Mouse (Mus musculus): ENCODE measurements around the gene Qprt. TPM values are rescaled to one million over a fixed set of nuclear protein-coding genes. Genes with fewer than 3 reads are reported as not detected.

Qprt gene
- polyA plus RNA-seq (2012; ENCODE audit: insufficient read depth, insufficient read length, missing spikeins): 0.75 and 1.5 TPM in 2 replicates

DNA sequence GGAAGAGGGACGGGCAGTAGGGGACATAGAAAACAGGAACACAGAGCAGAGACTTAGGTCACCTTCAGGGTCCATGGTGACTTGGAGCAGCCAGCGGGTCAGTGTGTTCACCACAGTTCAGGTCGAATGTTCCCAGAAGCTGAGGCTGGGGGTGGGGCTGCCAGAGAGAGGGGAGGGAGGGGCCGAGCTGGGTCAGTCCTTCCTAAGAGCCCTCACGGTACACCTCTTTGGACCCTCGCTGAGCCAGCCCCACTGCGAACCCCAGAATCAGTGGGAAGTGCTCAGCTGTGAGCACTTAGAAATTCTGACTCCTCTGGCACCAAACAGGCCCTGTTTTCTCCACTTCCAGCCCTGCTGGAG is at the start of gene Qprt:
Qprt (minus strand) TSS at position 316 of the 360 bp plus-strand sequence.
- Histone ChIP-seq H3K27ac (replicated peaks; ENCODE audit: low read depth, low read length) (no peak within 1 kb of the TSS), H3K4me3 (ENCODE audit: insufficient read depth, low read depth, low read length) (no peak within 1 kb of the TSS), H3K4me1 (ENCODE audit: control insufficient read depth, insufficient read depth, insufficient read length, low read length) (peaks cover 7% of the 10 kb centered on the region; the same call in 1 of the 2 replicates)

DNA sequence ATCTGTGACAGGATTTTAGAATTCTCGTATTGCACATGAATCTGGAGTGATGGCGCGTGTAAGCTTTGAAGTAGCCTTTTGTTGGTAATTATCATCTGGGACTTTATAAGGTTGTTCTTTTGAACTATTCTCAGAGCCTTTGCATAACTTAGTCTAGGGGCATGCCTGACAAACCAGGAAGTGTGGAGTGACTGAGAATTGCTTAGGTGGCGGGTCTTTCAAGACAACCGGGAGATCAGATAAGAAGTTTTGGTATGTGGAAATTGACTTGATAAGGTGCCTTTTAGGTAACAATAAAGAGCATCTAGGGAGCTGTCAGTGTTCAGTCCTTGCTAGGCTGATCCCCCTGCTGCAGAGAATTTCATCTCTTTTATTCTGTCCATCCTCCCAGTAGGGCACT is 44.5 kb upstream of the Qprt start:
- Histone ChIP-seq H3K4me3 (ENCODE audit: insufficient read depth, low read depth, low read length) (no peak overlapping the region), H3K4me1 (ENCODE audit: control insufficient read depth, insufficient read depth, insufficient read length, low read length) (no peaks in the 10 kb centered on the region), H3K27ac (replicated peaks; ENCODE audit: low read depth, low read length) (no peak overlapping the region)

DNA sequence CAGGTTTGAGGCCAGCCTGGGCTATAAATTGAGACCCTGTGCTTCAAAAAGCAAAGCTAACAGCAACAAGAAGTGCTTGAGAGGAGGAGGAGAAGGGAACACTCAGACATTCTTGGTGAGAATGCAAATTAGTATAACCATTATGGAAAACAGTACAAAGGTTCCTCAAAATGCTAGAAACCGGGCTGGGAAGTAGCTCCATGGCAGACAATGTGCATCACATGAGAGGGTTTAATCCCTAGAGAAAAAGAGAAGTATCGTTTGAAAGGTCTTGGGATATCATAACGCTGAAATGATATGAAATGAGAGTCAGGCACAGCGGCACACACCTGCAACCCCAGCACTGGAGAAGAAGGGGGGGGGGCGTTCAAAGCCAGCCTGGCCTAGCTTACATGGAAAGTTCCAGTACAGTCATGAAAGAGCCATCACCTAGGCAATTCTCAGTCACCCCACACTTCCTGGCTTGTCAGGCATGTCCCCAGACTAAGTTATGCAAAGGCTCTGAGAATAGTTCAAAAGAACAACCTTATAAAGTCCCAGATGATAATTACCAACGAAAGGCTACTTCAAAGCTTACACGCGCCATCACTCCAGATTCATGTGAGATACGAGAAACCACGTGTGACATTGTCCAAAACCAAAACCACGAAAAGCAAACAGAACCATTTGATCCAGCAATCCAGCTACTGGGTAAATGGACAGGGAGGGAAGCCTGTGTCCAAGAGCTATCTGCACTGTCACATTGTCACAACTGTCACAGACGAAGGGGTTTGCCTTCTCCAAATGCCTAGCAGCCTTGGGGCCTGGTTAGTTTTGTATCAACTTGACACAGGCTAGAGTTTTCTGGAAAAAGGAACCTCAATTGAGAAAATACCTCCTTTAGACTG is 43.8 kb upstream of the Qprt start:
- no peak overlapping the region for H3K27ac ChIP-seq (replicated peaks; ENCODE audit: low read depth, low read length)
- no peaks in the 10 kb centered on the region for H3K4me1 ChIP-seq (ENCODE audit: control insufficient read depth, insufficient read depth, insufficient read length, low read length)
- no peak overlapping the region for H3K4me3 ChIP-seq (ENCODE audit: insufficient read depth, low read depth, low read length)

GRCm38 (mm10) chr7:127164002-127164401 is 42.0 kb upstream of the Qprt start:
- no peak overlapping the region for H3K4me3 ChIP-seq (ENCODE audit: insufficient read depth, low read depth, low read length)
- H3K27ac ChIP-seq (replicated peaks; ENCODE audit: low read depth, low read length): no peak overlapping the region
- no peaks in the 10 kb centered on the region for H3K4me1 ChIP-seq (ENCODE audit: control insufficient read depth, insufficient read depth, insufficient read length, low read length)

DNA sequence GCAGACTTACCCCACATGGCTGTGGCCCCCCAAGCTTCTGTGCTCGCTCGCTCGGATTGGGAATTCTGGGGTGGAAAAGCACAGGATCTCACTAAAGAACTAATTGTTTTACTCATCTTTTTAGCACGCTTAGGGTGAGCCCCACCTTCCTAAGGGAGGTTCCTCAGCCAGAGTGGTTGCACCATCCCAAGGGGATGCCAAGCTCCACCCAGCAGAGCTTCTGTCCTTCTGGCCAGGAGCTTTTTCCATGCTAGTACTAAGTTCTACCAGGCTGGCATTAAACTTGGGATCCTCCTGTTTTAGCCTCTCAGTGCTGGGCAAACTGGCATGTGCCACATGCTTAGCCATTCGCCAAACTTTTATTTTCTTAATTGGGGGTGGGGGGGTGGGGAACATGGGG is 40.5 kb upstream of the Qprt start:
- H3K4me3 ChIP-seq (ENCODE audit: insufficient read depth, low read depth, low read length): no peak overlapping the region
- H3K4me1 ChIP-seq (ENCODE audit: control insufficient read depth, insufficient read depth, insufficient read length, low read length): no peaks in the 10 kb centered on the region
- no peak overlapping the region for H3K27ac ChIP-seq (replicated peaks; ENCODE audit: low read depth, low read length)

- H3K4me3 ChIP-seq (ENCODE audit: insufficient read depth, low read depth, low read length): no peak overlapping the region
- no peaks in the 10 kb centered on the region for H3K4me1 ChIP-seq (ENCODE audit: control insufficient read depth, insufficient read depth, insufficient read length, low read length)
- H3K27ac ChIP-seq (replicated peaks; ENCODE audit: low read depth, low read length): no peak overlapping the region
These were observed 35.5 kb upstream of the Qprt start for GRCm38 (mm10) chr7:127157548-127157947.

GRCm38 (mm10) chr7:127153477-127153876 is 31.5 kb upstream of the Qprt start:
- Histone ChIP-seq H3K27ac (replicated peaks; ENCODE audit: low read depth, low read length) (no peak overlapping the region), H3K4me3 (ENCODE audit: insufficient read depth, low read depth, low read length) (no peak overlapping the region), H3K4me1 (ENCODE audit: control insufficient read depth, insufficient read depth, insufficient read length, low read length) (no peaks in the 10 kb centered on the region)

DNA sequence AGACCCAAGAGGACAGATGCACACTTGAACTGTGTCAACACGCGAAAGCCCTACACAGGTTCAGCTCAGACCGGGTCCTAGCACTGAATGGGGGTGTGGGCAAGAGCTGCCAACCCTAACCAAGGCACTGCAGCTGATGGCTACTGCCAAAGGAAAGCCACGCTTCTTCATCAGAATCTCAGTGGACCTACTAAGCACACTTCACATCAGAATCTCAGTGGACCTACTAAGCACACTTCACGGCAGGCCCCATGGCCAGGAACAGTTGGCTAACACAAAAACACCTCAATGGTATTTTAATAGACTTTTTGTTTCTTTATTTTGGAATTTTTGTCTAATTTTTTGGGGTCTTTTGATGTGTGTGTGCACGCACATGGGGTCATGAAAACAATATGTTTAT is 30.4 kb upstream of the Qprt start:
- Histone ChIP-seq H3K4me1 (ENCODE audit: control insufficient read depth, insufficient read depth, insufficient read length, low read length) (no peaks in the 10 kb centered on the region), H3K27ac (replicated peaks; ENCODE audit: low read depth, low read length) (no peak overlapping the region), H3K4me3 (ENCODE audit: insufficient read depth, low read depth, low read length) (no peak overlapping the region)

GRCm38 (mm10) chr7:127147901-127148300 is 25.9 kb upstream of the Qprt start:
- no peak overlapping the region for H3K27ac ChIP-seq (replicated peaks; ENCODE audit: low read depth, low read length)
- H3K4me3 ChIP-seq (ENCODE audit: insufficient read depth, low read depth, low read length): no peak overlapping the region
- H3K4me1 ChIP-seq (ENCODE audit: control insufficient read depth, insufficient read depth, insufficient read length, low read length): no peaks in the 10 kb centered on the region

DNA sequence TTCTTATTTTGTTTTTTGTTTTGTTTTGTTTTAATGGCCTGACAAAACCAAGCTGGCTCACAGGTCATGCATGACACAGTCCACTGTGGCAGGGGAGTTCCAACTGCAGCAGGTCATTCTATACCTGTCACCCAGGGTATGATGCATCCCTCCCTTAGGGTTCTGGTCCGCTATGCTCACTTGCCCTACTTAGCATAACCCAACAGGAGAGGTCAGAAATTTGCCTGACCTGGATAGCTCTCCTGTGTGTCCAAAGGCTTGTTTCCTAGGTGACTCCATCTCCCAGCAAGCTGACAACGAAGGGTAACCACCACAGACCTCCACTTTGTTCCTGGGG is 24.2 kb upstream of the Qprt start:
- Histone ChIP-seq H3K4me1 (ENCODE audit: control insufficient read depth, insufficient read depth, insufficient read length, low read length) (no peaks in the 10 kb centered on the region), H3K27ac (replicated peaks; ENCODE audit: low read depth, low read length) (no peak overlapping the region), H3K4me3 (ENCODE audit: insufficient read depth, low read depth, low read length) (no peak overlapping the region)

- H3K27ac ChIP-seq (replicated peaks; ENCODE audit: low read depth, low read length): no peak overlapping the region
- no peaks in the 10 kb centered on the region for H3K4me1 ChIP-seq (ENCODE audit: control insufficient read depth, insufficient read depth, insufficient read length, low read length)
- H3K4me3 ChIP-seq (ENCODE audit: insufficient read depth, low read depth, low read length): no peak overlapping the region
These were observed 23.6 kb upstream of the Qprt start for GRCm38 (mm10) chr7:127145387-127146266.

GRCm38 (mm10) chr7:127144412-127144811 is 22.4 kb upstream of the Qprt start:
- H3K4me3 ChIP-seq (ENCODE audit: insufficient read depth, low read depth, low read length): no peak overlapping the region
- H3K27ac ChIP-seq (replicated peaks; ENCODE audit: low read depth, low read length): no peak overlapping the region

GRCm38 (mm10) chr7:127142666-127143065 is 20.6 kb upstream of the Qprt start:
- no peak overlapping the region for H3K27ac ChIP-seq (replicated peaks; ENCODE audit: low read depth, low read length)
- H3K4me1 ChIP-seq (ENCODE audit: control insufficient read depth, insufficient read depth, insufficient read length, low read length): no peaks in the 10 kb centered on the region
- H3K4me3 ChIP-seq (ENCODE audit: insufficient read depth, low read depth, low read length): no peak overlapping the region

More at GRCm38 (mm10) chr7:127144412-127144811, 22.4 kb upstream of the Qprt start:
- no peaks in the 10 kb centered on the region for H3K4me1 ChIP-seq (ENCODE audit: control insufficient read depth, insufficient read depth, insufficient read length, low read length)

DNA sequence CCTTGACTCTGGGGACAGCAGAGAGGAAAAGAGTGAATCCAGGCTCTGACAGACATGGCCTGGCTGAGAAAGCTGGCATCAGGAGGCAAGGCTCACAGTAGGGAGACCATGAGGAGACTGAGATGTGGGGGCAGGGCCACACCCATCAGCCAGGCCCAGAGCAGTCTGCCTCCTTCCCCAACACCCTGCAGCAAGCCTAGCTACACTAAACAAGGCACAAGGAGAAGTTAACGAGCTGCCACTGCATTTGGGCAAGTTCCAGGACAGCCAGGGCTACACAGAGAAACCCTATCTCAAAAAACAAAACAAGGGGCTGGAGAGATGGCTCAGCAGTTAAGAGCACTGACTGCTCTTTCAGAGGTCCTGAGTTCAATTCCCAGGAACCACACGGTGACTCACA is 20.2 kb upstream of the Qprt start:
- H3K4me1 ChIP-seq (ENCODE audit: control insufficient read depth, insufficient read depth, insufficient read length, low read length): no peaks in the 10 kb centered on the region
- H3K4me3 ChIP-seq (ENCODE audit: insufficient read depth, low read depth, low read length): no peak overlapping the region
- no peak overlapping the region for H3K27ac ChIP-seq (replicated peaks; ENCODE audit: low read depth, low read length)

GRCm38 (mm10) chr7:127140623-127141404 is 18.8 kb upstream of the Qprt start:
- H3K4me1 ChIP-seq (ENCODE audit: control insufficient read depth, insufficient read depth, insufficient read length, low read length): no peaks in the 10 kb centered on the region

More at GRCm38 (mm10) chr7:127140623-127141404, 18.8 kb upstream of the Qprt start:
- Histone ChIP-seq H3K4me3 (ENCODE audit: insufficient read depth, low read depth, low read length) (no peak overlapping the region), H3K27ac (replicated peaks; ENCODE audit: low read depth, low read length) (no peak overlapping the region)

All from brown adipose tissue, adult 24 weeks (tissue).